Mouse (Mus musculus): Measurements from ENCODE around the gene Rln3. TPM values are rescaled to one million over a fixed set of nuclear protein-coding genes. Genes with fewer than 3 reads are reported as not detected.
A peak's percentile ranks its signal among the peaks of the same experiment; 100 is the strongest.

The Rln3 gene
- polyA plus RNA-seq, 1 experiment from 2014 or later: not detected

DNA sequence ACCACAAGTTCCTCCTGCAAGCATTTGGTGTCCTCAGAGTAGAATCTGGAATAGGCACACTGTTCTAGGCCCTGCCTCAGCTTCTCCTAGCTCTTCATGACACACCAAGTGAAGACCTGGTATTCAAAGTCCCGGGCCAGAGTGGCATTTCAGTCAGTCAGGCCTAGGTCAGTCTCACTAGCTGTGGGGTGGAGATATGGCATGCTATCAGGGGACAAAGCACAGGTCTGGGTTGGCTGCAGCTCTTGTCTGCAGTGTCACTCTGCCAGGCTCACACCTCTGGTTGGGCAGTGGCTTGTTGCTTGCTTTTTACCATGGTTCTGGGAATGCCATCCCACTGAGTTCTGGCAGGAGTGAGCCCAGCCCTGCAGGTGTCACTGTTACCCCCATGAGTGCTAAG is 31.6 kb upstream of the Rln3 start:
- no peak overlapping the region for H3K9ac ChIP-seq (ENCODE audit: low read length)
- H3K27me3 ChIP-seq (replicated peaks; ENCODE audit: control insufficient read depth, insufficient read depth, low read length): no peaks in the 10 kb centered on the region
- DNase-seq (ENCODE audit: low spot score) (no peak), ATAC-seq (no peak)
- H3K4me1 ChIP-seq (ENCODE audit: control insufficient read depth, insufficient read depth, low read length): peaks cover 4% of the 10 kb centered on the region; the same call in 1 of the 2 replicates
- H3K27ac ChIP-seq (ENCODE audit: low read depth, low read length): no peak overlapping the region
- H3K4me2 ChIP-seq (ENCODE audit: low read length): no peak overlapping the region
- no peak overlapping the region for H3K4me3 ChIP-seq (ENCODE audit: low read depth, low read length)
- H3K9me3 ChIP-seq (replicated peaks; ENCODE audit: control insufficient read depth, low read length): no peaks in the 10 kb centered on the region
- H3K36me3 ChIP-seq (ENCODE audit: control insufficient read depth, insufficient read depth, low read length): peaks cover 40% of the 10 kb centered on the region
- 77% methylated on average over 1 of the region's 1 CpGs for WGBS

DNA sequence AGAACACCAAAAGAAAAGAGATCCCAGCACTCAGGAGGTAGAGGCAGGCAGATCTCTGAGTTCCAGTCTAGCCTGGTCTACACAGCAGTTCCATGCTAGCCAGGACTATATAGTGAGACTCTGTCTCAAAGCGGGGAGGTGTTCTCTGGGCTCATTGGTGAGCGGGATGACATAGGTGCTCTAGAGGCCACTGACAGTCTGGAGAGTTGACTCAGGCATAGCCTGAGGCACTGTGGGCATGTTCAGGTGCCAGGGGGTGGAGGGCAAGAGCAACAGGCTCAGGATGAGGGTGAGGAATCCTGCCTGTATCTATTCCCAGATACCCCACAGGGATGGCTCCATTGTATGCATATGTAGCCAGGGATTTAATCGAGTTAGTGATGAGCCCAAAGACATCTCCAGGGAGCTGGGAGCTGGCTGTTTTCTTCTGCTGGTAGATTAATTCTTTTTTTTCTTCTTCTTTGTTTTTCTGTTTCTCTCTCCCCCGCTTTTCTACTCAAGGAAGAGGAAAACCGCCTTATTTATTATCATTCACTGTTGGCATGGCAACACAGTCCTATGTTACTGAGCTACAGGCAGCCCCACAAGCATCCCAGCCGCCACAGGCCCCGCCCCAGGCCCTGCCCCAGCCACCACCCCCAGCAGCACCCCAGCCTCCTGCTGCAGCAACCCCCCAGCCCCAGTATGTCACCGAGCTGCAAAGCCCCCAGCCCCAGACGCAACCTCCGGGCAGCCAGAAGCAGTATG is 28.6 kb upstream of the Rln3 start:
- DNase-seq (ENCODE audit: low spot score): peak; percentile 53
- peaks cover 17% of the 10 kb centered on the region for H3K36me3 ChIP-seq (ENCODE audit: control insufficient read depth, insufficient read depth, low read length)
- peak; percentile 40 for ATAC-seq
- H3K4me3 ChIP-seq (ENCODE audit: low read depth, low read length): no peak overlapping the region
- peak overlapping the region; percentile 38; the same call in 1 of the 2 replicates for H3K9ac ChIP-seq (ENCODE audit: low read length)
- H3K4me1 ChIP-seq (ENCODE audit: control insufficient read depth, insufficient read depth, low read length): peaks cover 6% of the 10 kb centered on the region; the same call in 1 of the 2 replicates
- H3K4me2 ChIP-seq (ENCODE audit: low read length): no peak overlapping the region
- peak overlapping the region; percentile 77 for H3K27ac ChIP-seq (ENCODE audit: low read depth, low read length)
- WGBS: 40% methylated on average over 9 of the region's 10 CpGs
- no peaks in the 10 kb centered on the region for H3K9me3 ChIP-seq (replicated peaks; ENCODE audit: control insufficient read depth, low read length)
- H3K27me3 ChIP-seq (replicated peaks; ENCODE audit: control insufficient read depth, insufficient read depth, low read length): no peaks in the 10 kb centered on the region

DNA sequence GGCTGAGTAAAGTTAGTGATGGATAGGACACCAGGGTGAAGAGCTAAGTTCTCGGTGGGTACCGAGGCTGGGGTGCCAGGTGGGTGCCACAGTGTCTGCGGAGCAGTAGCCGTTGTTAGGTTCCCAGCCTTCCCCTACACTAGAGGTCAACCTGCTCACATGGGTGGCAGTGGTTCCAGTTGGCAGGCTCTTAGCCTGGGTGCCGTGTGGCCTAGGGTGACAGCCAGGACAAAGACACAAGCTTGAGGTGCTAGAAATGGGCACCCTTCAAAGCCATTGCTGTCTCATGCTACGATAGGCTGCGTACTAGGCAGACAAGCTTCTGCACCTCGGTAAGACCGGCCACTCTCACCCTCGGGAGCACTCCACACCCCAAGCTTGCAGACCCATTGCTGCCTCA is 27.5 kb upstream of the Rln3 start:
- no peaks in the 10 kb centered on the region for H3K9me3 ChIP-seq (replicated peaks; ENCODE audit: control insufficient read depth, low read length)
- no peak for DNase-seq (ENCODE audit: low spot score)
- H3K4me3 ChIP-seq (ENCODE audit: low read depth, low read length): no peak overlapping the region
- ATAC-seq: no peak
- H3K4me2 ChIP-seq (ENCODE audit: low read length): no peak overlapping the region
- 86% methylated on average over 10 of the region's 10 CpGs for WGBS
- H3K36me3 ChIP-seq (ENCODE audit: control insufficient read depth, insufficient read depth, low read length): peaks cover 12% of the 10 kb centered on the region
- H3K27me3 ChIP-seq (replicated peaks; ENCODE audit: control insufficient read depth, insufficient read depth, low read length): no peaks in the 10 kb centered on the region
- peaks cover 9% of the 10 kb centered on the region; the same call in 1 of the 2 replicates for H3K4me1 ChIP-seq (ENCODE audit: control insufficient read depth, insufficient read depth, low read length)
- no peak overlapping the region for H3K9ac ChIP-seq (ENCODE audit: low read length)
- no peak overlapping the region for H3K27ac ChIP-seq (ENCODE audit: low read depth, low read length)

DNA sequence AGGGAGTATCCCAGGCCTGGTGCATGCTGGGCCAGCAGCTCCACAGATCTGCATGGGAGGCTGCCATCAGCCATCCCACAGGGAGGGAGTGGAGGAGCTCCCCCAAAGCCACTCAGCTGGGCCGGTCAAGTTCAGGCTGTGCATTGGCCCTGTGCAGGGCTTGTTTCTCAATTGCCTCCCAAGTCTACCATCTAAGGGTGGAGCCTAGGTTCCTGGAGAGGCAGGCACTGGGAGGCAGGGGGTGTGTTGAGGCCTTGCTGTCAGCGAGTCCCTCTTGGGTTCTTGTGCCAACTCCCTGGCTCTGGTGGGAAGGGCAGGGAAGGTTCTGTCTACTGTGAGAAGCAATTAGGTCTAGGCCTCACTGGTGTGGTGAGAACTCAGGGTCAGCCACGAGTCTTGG is 27.1 kb upstream of the Rln3 start:
- H3K4me1 ChIP-seq (ENCODE audit: control insufficient read depth, insufficient read depth, low read length): peaks cover 9% of the 10 kb centered on the region; the same call in 1 of the 2 replicates
- ATAC-seq (no peak), DNase-seq (ENCODE audit: low spot score) (no peak)
- H3K4me3 ChIP-seq (ENCODE audit: low read depth, low read length): no peak overlapping the region
- H3K36me3 ChIP-seq (ENCODE audit: control insufficient read depth, insufficient read depth, low read length): peaks cover 9% of the 10 kb centered on the region
- no peak overlapping the region for H3K27ac ChIP-seq (ENCODE audit: low read depth, low read length)
- H3K9me3 ChIP-seq (replicated peaks; ENCODE audit: control insufficient read depth, low read length): no peaks in the 10 kb centered on the region
- no peaks in the 10 kb centered on the region for H3K27me3 ChIP-seq (replicated peaks; ENCODE audit: control insufficient read depth, insufficient read depth, low read length)
- H3K4me2 ChIP-seq (ENCODE audit: low read length): no peak overlapping the region
- 79% methylated on average over 3 of the region's 3 CpGs for WGBS
- H3K9ac ChIP-seq (ENCODE audit: low read length): no peak overlapping the region

DNA sequence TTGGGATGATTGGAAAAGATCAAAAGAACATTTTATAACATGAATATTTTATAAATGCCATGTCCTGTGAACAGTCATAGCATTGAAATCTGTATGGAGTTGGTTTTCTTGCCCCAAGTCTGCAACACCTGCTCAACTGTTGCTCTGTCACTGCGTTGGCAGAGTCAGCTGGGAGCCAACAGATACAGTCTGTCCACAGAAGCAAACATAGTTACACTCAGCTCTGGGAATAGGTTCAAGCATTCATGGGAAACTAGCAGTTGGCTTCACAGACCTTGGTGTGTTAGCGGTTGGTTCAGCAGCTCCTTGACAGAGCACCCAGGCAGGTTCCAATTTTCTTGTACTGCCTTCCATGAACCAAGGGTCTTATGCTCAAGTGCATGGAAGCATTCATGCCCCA is 25.9 kb upstream of the Rln3 start:
- H3K27ac ChIP-seq (ENCODE audit: low read depth, low read length): no peak overlapping the region
- ATAC-seq (no peak), DNase-seq (ENCODE audit: low spot score) (no peak)
- no peaks in the 10 kb centered on the region for H3K9me3 ChIP-seq (replicated peaks; ENCODE audit: control insufficient read depth, low read length)
- H3K9ac ChIP-seq (ENCODE audit: low read length): 0 out of 2 replicates have a peak overlapping the region, but pooled peaks have one; percentile 5
- H3K4me3 ChIP-seq (ENCODE audit: low read depth, low read length): no peak overlapping the region
- H3K27me3 ChIP-seq (replicated peaks; ENCODE audit: control insufficient read depth, insufficient read depth, low read length): no peaks in the 10 kb centered on the region
- H3K36me3 ChIP-seq (ENCODE audit: control insufficient read depth, insufficient read depth, low read length): 0 out of 2 replicates have a peak, but pooled peaks cover 3% of the 10 kb centered on the region
- H3K4me1 ChIP-seq (ENCODE audit: control insufficient read depth, insufficient read depth, low read length): peaks cover 9% of the 10 kb centered on the region; the same call in 1 of the 2 replicates
- H3K4me2 ChIP-seq (ENCODE audit: low read length): no peak overlapping the region
- 81% methylated on average over 2 of the region's 2 CpGs for WGBS

DNA sequence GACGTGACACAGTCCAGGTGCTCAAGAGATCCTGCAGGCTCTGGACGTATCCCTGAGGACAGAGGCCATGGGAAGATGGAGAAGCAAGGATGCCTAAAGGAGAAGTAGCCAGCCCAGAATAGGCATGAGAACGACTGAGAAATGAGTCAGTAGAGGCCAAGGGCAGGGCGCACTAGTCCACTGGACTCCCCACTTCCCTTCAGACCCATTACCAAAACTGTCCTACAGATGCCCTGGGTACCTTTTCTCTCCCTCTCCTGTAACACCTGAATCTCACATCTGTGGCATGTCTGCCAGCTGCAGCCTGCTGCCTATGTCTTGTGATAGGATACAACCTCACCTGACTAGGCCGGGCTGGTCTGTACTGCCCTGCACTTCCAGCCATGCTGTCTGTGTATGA is 25.4 kb upstream of the Rln3 start:
- Histone ChIP-seq H3K9me3 (replicated peaks; ENCODE audit: control insufficient read depth, low read length) (no peaks in the 10 kb centered on the region), H3K27me3 (replicated peaks; ENCODE audit: control insufficient read depth, insufficient read depth, low read length) (no peaks in the 10 kb centered on the region), H3K4me1 (ENCODE audit: control insufficient read depth, insufficient read depth, low read length) (peaks cover 9% of the 10 kb centered on the region; the same call in 1 of the 2 replicates), H3K9ac (ENCODE audit: low read length) (peak overlapping the region; percentile 5; the same call in 1 of the 2 replicates), H3K27ac (ENCODE audit: low read depth, low read length) (no peak overlapping the region), H3K4me2 (ENCODE audit: low read length) (no peak overlapping the region), H3K36me3 (ENCODE audit: control insufficient read depth, insufficient read depth, low read length) (0 out of 2 replicates have a peak, but pooled peaks cover 1% of the 10 kb centered on the region), H3K4me3 (ENCODE audit: low read depth, low read length) (no peak overlapping the region)
- no peak for ATAC-seq
- WGBS: 88% methylated on average over 5 of the region's 5 CpGs
- no peak for DNase-seq (ENCODE audit: low spot score)

DNA sequence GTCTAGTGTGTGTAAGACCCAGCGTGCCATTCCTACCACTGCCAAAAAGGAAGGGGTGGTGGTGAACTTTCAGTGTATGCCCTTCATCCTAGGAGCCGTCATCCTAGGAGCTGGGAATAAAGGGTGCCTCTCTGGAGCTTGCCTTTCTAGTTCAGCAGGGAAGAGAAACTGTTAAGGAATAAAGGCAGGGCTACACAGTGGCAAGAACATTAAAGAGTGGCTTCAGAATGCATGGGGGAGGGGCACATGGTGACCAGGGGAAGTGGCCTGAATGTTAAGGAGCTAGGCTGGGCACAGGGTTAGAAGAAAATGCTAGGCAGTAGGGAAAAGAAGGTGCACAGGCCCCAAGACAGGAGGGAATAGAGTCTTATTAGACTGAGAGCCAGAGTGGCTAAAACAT is 24.9 kb upstream of the Rln3 start:
- no peak overlapping the region for H3K4me2 ChIP-seq (ENCODE audit: low read length)
- ATAC-seq (no peak), DNase-seq (ENCODE audit: low spot score) (no peak)
- H3K9ac ChIP-seq (ENCODE audit: low read length): no peak overlapping the region
- H3K36me3 ChIP-seq (ENCODE audit: control insufficient read depth, insufficient read depth, low read length): no peaks in the 10 kb centered on the region
- no peaks in the 10 kb centered on the region for H3K9me3 ChIP-seq (replicated peaks; ENCODE audit: control insufficient read depth, low read length)
- no peak overlapping the region for H3K4me3 ChIP-seq (ENCODE audit: low read depth, low read length)
- H3K4me1 ChIP-seq (ENCODE audit: control insufficient read depth, insufficient read depth, low read length): peaks cover 9% of the 10 kb centered on the region; the same call in 1 of the 2 replicates
- 46% methylated on average over 2 of the region's 2 CpGs for WGBS
- H3K27me3 ChIP-seq (replicated peaks; ENCODE audit: control insufficient read depth, insufficient read depth, low read length): no peaks in the 10 kb centered on the region
- H3K27ac ChIP-seq (ENCODE audit: low read depth, low read length): no peak overlapping the region

DNA sequence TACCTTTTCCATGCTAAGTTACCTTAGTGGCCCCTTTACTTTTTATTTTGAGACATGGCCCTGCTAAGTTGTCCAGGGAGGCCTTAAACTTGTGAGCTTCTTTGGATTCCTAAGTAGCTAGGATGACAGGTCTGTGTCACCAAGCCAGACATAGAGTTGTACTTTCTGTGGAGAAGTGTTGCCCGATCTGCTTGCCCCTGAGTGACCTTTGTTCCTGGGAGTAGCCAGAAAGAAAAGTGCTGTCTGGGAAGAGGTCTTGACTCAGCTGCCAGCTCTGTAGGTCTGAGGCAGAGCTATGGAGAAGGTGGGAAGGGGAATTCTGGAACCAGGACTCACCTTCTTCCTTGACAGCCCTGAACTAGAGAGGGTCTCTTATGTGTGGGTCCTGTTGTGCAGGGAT is 24.4 kb upstream of the Rln3 start:
- WGBS: 50% methylated on average over 1 of the region's 1 CpGs
- Histone ChIP-seq H3K4me1 (ENCODE audit: control insufficient read depth, insufficient read depth, low read length) (peaks cover 9% of the 10 kb centered on the region; the same call in 1 of the 2 replicates), H3K4me2 (ENCODE audit: low read length) (no peak overlapping the region), H3K36me3 (ENCODE audit: control insufficient read depth, insufficient read depth, low read length) (no peaks in the 10 kb centered on the region), H3K4me3 (ENCODE audit: low read depth, low read length) (no peak overlapping the region), H3K9me3 (replicated peaks; ENCODE audit: control insufficient read depth, low read length) (no peaks in the 10 kb centered on the region), H3K27ac (ENCODE audit: low read depth, low read length) (no peak overlapping the region), H3K27me3 (replicated peaks; ENCODE audit: control insufficient read depth, insufficient read depth, low read length) (no peaks in the 10 kb centered on the region), H3K9ac (ENCODE audit: low read length) (no peak overlapping the region)
- DNase-seq (ENCODE audit: low spot score): no peak
- ATAC-seq: no peak

DNA sequence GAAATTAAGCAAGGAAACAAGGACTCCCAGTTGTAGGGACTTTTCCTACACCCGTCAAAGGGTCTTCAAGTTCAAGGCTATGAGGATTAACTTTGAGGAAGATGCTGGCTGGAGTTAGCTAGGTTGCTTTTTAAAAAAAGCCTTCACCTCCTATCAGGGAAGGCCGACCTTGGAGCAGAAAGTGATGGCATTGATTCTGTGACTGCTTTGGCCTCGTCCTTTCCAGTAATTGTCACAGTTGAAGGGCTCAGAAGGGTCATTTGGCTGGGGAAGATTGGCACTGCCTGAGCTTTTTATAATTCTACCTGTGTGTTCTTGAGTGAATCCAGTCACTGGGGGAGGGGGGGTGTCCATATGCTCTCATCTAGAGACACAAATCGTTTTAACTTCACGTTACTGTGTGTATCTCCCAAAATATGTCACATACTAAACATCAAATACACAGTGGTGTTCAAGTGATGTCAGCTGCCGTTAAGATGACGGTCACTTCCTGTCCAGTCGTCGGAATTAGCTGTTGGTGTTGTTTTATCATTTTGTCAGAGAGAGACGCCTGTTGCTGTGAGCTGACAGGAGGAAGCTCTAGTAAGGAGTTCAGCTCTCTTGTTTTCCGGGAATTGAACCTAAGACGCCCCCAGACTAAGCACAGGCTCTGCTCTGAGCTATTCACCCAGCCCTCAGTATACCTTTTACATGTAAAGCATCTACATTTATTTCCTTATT is 23.7 kb upstream of the Rln3 start:
- Histone ChIP-seq H3K27me3 (replicated peaks; ENCODE audit: control insufficient read depth, insufficient read depth, low read length) (no peaks in the 10 kb centered on the region), H3K9ac (ENCODE audit: low read length) (no peak overlapping the region), H3K4me3 (ENCODE audit: low read depth, low read length) (no peak overlapping the region), H3K4me2 (ENCODE audit: low read length) (no peak overlapping the region), H3K9me3 (replicated peaks; ENCODE audit: control insufficient read depth, low read length) (no peaks in the 10 kb centered on the region), H3K4me1 (ENCODE audit: control insufficient read depth, insufficient read depth, low read length) (0 out of 2 replicates have a peak, but pooled peaks cover 9% of the 10 kb centered on the region), H3K27ac (ENCODE audit: low read depth, low read length) (no peak overlapping the region), H3K36me3 (ENCODE audit: control insufficient read depth, insufficient read depth, low read length) (no peaks in the 10 kb centered on the region)
- DNase-seq (ENCODE audit: low spot score): no peak
- no peak for ATAC-seq
- 82% methylated on average over 12 of the region's 12 CpGs for WGBS

Data from forebrain, embryonic 14.5 days (tissue).